Mouse (Mus musculus) cerebellum, postnatal 4 days (tissue): ENCODE results near the gene Hist4h4.

Source experiments
- DNase-seq, 2 experiments: peaks; one replicate each; pipeline ENCODE4 v3.0.0; 2022; ENCODE audit warnings: low spot score in 2 of 2, mixed read lengths in 1 of 2

The Hist4h4 gene

GRCm38 (mm10) chr6:136782761-136783160, 21.5 kb downstream of the Hist4h4 start:
- DNase-seq, result no peak

- no peak for DNase-seq
These were observed 22.1 kb downstream of the Hist4h4 start for GRCm38 (mm10) chr6:136782146-136782545.

GRCm38 (mm10) chr6:136781377-136781986, 22.7 kb downstream of the Hist4h4 start, which contains the start of gene Gucy2c:
TSS of gene Gucy2c (minus strand) at chr6:136781765.
- no peak for DNase-seq

GRCm38 (mm10) chr6:136776392-136776791, 27.8 kb downstream of the Hist4h4 start:
- no peak for DNase-seq

GRCm38 (mm10) chr6:136769859-136770258, 34.4 kb downstream of the Hist4h4 start:
- no peak for DNase-seq

GRCm38 (mm10) chr6:136769143-136769542, 35.1 kb downstream of the Hist4h4 start:
- DNase-seq, result no peak

- no peak for DNase-seq
These were observed 40.3 kb downstream of the Hist4h4 start for GRCm38 (mm10) chr6:136763912-136764311.
